Mouse (Mus musculus) liver, postnatal 0 days (tissue): ENCODE results near the gene Gm9747.

Experiments
- CTCF ChIP-seq: sonication (generic); IDR thresholded peaks from 2 replicates; pipeline ENCODE4 v1.5.1; 2016; ENCODE audit warnings: antibody characterized with exemption, low read depth
- EP300 ChIP-seq: IDR thresholded peaks from 2 replicates; pipeline ENCODE4 v1.6.1; 2016; ENCODE audit warnings: antibody characterized with exemption, low read depth, mild to moderate bottlenecking

DNA sequence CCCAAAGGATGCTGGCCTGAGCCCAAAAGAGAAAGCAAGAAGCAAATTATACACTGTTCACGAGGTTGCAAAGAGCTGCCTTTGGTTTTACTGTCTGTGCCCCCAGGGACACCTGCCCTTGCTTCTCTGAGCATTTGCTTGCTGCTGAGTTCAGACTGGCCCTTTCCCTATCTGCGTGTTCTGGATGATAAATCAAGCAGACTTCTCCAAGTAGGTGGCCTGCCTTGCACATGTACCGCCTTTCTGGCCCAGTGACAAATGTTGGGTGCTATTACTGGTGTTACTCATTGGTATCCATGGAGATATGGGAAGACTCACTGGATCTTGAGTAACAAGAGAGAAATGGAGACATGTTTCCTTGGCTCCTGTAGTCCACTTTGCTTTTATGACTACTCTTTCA, 43.4 kb upstream of the Gm9747 start:
- TF ChIP-seq EP300 (no peak), CTCF (no peak)
